Mouse (Mus musculus) heart, postnatal 14 days (tissue): ENCODE measurements around the gene 2310022A10Rik. TPM values are rescaled to one million over a fixed set of nuclear protein-coding genes. Genes with fewer than 3 reads are reported as not detected.

Experiments used
- DNase-seq, 2 experiments: peaks; one replicate each; pipeline ENCODE4 v3.0.0; 2021 to 2022
- intact Hi-C: fragments of 180-260 bp; cut with DNase I; formaldehyde crosslinking; loops from one replicate; pipeline ENCODE4 v1.15.1; 2025
- long read RNA-seq, 2 experiments: library from polyadenylated mRNA; stranded (forward); transcript quantifications; one replicate each; pipeline ENCODE4 v2.0.0; 2021
- total RNA-seq, 2 experiments: library from RNA; stranded (reverse); gene quantifications; 2 replicates each; pipeline ENCODE4 v1.2.3; 2021

Gene 2310022A10Rik
- 10 to 100 TPM; 53.0 to 62.2 TPM for total RNA-seq
- long read RNA-seq, experiment 1, transcript 2310022A10Rik-204 (9 exons, 1,871 nt) = major isoform, 63 of 141 reads
- long read RNA-seq, experiment 1, transcript 2310022A10Rik-201 (10 exons, 2,701 nt) = minor isoform, 15 of 141 reads
- long read RNA-seq, experiment 1, transcript 2310022A10Rik-205 (11 exons, 1,989 nt) = minor isoform, 30 of 141 reads
- long read RNA-seq, experiment 1, partial matches to known transcripts = 15 of 141 reads
- long read RNA-seq, experiment 1, other reads (novel, unspliced or antisense) = 18 of 141 reads
- long read RNA-seq, experiment 2, transcript 2310022A10Rik-205 (11 exons, 1,989 nt) = minor isoform, 25 of 99 reads
- long read RNA-seq, experiment 2, transcript 2310022A10Rik-201 (10 exons, 2,701 nt) = minor isoform, 11 of 99 reads
- long read RNA-seq, experiment 2, transcript 2310022A10Rik-204 (9 exons, 1,871 nt) = major isoform, 41 of 99 reads
- long read RNA-seq, experiment 2, partial matches to known transcripts = 10 of 99 reads
- long read RNA-seq, experiment 2, other reads (novel, unspliced or antisense) = 12 of 99 reads

DNA sequence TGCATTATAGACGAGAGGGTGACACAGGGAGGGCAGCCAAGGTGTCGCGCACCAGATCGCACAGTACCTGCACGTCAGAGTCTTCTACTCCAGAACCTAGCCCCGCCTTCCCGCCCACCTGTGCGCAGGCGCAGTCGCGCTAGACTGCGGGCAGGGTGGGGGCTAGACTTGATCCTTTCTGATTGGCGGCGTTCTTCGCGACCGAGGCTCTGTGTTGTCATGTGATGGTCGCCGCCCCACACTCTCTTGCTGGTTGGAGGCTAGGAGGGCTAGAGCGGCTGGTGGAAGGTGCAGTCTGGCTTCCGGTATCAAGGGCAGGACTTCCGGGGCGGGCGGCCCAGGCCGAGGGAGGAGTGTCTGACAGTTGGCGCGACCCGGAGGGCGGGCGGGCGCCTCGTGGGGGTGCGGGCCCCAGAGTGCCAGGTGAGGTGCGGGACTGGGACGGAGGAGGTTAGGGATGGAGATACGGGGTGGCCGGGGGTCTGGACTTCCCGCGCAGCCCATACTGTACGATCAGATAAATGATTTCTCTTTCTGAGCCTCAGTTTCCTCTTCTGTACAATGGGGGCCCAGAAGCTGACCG, at the start of gene 2310022A10Rik, which contains the start of gene Pld3:
Gene 2310022A10Rik (plus strand): TSS at position 303 of the 583 bp plus-strand sequence.
Gene Pld3 (minus strand): TSS at position 288 of the 583 bp plus-strand sequence.
- DNase-seq = peak; percentile 92 to 93
- intact Hi-C loops = no loop called here

- intact Hi-C loops = loop anchor here (5.0 kb wide), 2 partner anchors 60 to 170 kb away; partner anchors contain the start of genes Blvrb, Ltbp4 and Sptbn4
These were observed 46.2 kb upstream of the 2310022A10Rik start for GRCm38 (mm10) chr7:27506765-27507370.

DNA sequence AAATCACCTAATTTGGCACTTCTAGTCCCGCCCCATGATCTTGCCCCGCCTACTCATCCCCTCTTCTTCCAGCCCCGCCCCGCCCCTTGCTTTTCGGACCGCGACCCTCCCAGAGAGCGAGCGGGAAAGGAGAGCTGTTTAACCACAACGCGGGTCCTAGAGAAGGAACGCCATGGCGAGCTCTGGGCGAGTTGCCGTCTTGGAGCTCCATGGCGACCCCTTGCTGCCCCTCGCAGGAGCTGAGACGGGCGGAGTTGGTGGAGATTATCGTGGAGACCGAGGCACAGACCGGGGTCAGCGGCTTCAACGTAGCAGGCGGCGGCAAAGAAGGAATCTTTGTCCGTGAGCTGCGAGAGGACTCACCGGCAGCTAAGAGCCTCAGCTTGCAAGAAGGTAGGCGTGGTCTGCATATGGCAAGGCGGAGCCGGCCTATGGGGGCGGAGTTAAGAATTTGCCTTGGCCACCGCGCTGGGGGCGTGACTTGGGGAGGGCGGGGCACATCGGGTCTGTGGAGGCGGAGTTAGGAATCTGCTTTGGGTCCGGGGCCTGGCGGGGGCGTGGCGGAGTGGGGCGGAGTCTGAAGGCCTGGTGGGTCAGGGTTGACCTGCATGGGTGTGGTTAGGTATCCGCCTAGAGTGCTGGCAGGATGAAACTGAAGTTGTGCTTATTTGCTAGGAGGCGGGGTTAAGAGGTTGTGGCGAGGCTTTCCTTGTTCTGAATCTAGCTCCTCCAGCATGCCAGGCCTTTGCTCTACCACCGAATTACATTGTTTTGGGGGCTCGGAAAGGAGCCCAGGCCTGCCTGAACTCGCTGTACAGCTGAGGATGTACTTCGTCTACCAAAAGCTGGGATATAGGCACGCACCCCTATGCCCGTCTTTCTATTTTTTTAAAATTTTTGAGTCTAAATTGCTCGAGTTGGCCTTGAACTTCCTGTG, 45.1 kb upstream of the 2310022A10Rik start:
- DNase-seq = peak; percentile 96 to 98
- intact Hi-C loops = loop anchor here (5.0 kb wide), 2 partner anchors 61 to 171 kb away; partner anchors contain the start of genes Blvrb, Ltbp4 and Sptbn4

More at GRCm38 (mm10) chr7:27506765-27507370, 46.2 kb upstream of the 2310022A10Rik start:
- no peak for DNase-seq

- peak; percentile 60 to 71 for DNase-seq
- intact Hi-C loops = loop anchor here (5.0 kb wide), 2 partner anchors 61 to 171 kb away; partner anchors contain the start of genes Blvrb, Ltbp4 and Sptbn4
These were observed 44.4 kb upstream of the 2310022A10Rik start for GRCm38 (mm10) chr7:27508648-27509005.

- no peak for DNase-seq
- intact Hi-C loops = no loop called here
These were observed 42.2 kb upstream of the 2310022A10Rik start for GRCm38 (mm10) chr7:27510809-27511208.

DNA sequence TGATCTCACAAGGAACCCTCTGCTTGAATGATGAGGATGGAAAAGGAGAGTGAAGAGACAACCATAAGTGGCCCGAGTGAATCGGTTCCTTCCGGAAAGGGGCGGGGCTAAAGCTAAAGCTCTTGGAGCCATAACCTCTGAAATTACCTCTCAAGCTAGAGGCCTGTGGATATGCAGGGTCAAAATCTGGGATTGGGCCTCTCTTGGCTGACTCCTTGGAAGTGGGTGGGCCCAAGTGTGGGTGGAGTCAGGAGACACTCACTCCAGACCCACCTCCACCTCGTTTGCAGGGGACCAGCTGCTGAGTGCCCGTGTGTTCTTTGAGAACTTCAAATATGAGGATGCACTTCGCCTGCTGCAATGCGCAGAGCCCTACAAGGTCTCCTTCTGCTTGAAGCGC, 38.1 kb upstream of the 2310022A10Rik start:
- intact Hi-C loops = no loop called here
- DNase-seq = no peak

DNA sequence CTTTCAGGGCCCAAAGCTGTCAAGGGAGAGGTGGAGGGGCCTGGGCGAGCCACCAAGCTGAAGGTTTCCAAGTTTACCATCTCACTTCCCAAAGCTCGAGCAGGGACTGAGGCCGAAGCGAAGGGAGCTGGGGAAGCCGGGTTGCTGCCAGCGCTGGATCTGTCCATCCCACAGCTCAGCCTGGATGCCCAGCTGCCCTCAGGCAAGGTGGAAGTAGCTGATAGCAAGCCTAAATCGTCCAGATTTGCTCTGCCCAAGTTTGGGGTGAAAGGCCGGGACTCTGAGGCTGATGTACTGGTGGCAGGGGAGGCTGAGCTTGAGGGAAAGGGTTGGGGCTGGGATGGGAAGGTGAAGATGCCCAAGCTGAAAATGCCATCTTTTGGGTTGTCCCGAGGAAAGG, 34.7 kb upstream of the 2310022A10Rik start:
- DNase-seq = no peak
- intact Hi-C loops = no loop called here

DNA sequence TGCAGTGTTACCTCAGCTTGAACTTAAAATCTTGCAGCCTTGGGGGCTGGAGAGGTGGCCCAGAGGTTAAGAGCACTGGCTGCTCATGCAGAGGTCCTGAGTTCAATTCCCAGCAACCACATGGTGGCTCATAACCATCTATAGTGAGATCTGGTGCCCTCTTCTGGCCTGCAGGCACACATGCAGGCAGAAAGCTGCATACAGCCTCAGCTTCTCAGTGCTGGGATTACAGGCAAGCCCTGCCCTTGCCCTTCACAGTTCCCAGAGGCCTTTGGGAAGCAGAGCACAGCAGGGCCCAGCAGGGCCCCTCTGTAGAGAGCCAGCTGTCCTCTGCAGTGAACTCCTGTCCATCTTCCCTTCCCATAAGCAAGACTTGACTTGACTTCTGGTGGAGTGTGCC, 32.9 kb upstream of the 2310022A10Rik start:
- intact Hi-C loops = loop anchor here (10.0 kb wide), 1 partner anchor 45 kb away; the partner anchor contains the start of gene Sertad3
- no peak for DNase-seq

- intact Hi-C loops = loop anchor here (10.0 kb wide), 1 partner anchor 46 kb away; the partner anchor contains the start of gene Sertad3
- no peak for DNase-seq
These were observed 32.4 kb upstream of the 2310022A10Rik start for GRCm38 (mm10) chr7:27520599-27520998.

- intact Hi-C loops = loop anchor here (10.0 kb wide), 1 partner anchor 48 kb away; the partner anchor contains the start of gene Sertad3
- DNase-seq = no peak
These were observed 30.1 kb upstream of the 2310022A10Rik start, which contains the start of gene Hipk4 for GRCm38 (mm10) chr7:27522967-27523366. Hipk4 (plus strand) TSS chr7:27523267.

GRCm38 (mm10) chr7:27523805-27524204, 29.2 kb upstream of the 2310022A10Rik start:
- DNase-seq = no peak
- intact Hi-C loops = loop anchor here (10.0 kb wide), 1 partner anchor 49 kb away; the partner anchor contains the start of gene Sertad3

GRCm38 (mm10) chr7:27526039-27526827, 26.8 kb upstream of the 2310022A10Rik start:
- peak; percentile 86 to 89 for DNase-seq
- intact Hi-C loops = loop anchor here (2.0 to 10.0 kb wide), 4 partner anchors 51 to 189 kb away; partner anchors contain the start of genes Ltbp4 and Sertad3

- DNase-seq = no peak
- intact Hi-C loops = loop anchor here (5.0 to 10.0 kb wide), 3 partner anchors 54 to 122 kb away; partner anchors contain the start of gene Sertad3
These were observed 24.0 kb upstream of the 2310022A10Rik start for GRCm38 (mm10) chr7:27529070-27529469.

DNA sequence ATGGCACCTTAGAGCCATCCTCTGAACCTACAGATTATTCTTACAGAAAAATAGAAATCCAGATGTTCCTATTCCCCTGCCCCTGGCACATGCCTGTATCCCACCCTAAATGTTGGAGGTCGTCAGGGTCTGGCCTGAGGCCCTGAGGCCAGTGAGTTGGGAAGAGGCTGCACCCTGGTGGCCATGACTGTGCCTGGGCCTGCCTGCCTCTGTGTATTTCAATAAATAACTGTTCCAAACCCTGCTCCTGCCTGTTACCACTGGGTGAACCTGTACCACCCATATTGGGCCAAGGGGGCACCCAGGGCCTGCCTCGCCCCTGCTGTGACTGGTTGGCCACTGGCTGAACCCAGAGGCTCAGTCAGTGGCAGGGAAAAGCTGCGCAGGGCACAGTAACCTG, 22.1 kb upstream of the 2310022A10Rik start:
- DNase-seq = no peak
- intact Hi-C loops = no loop called here

GRCm38 (mm10) chr7:27531707-27532106, 21.3 kb upstream of the 2310022A10Rik start:
- no peak for DNase-seq
- intact Hi-C loops = no loop called here

DNA sequence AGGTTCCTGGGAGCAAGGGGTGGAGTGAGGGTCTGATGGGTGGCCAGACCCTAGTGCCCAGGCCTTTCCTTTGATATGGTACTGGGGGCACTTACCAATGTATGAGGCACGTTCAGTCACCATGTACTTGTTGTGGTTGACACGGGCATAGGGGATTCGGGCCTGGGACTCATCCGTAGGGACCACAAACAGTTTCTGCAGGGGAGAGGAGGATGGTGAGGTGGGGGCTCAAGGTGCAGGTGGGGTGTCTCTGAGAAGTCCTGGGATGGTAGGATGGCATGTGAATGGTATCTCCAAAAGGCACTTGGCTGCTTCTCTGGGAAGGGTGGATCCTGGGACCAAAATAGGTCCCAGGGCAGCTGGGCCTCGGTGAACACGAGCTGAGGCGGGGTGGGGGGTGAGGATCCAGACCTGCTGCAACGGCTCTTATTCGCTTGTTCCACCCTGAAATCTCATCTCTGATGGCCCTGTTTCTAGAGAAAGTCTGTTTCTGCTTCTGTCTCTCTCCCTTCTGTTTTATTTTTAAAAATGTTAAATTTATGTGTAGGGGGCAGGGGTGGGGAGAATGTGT, 20.5 kb upstream of the 2310022A10Rik start:
- no peak for DNase-seq
- intact Hi-C loops = no loop called here

GRCm38 (mm10) chr7:27535386-27535785, 17.6 kb upstream of the 2310022A10Rik start:
- DNase-seq = no peak
- intact Hi-C loops = no loop called here

DNA sequence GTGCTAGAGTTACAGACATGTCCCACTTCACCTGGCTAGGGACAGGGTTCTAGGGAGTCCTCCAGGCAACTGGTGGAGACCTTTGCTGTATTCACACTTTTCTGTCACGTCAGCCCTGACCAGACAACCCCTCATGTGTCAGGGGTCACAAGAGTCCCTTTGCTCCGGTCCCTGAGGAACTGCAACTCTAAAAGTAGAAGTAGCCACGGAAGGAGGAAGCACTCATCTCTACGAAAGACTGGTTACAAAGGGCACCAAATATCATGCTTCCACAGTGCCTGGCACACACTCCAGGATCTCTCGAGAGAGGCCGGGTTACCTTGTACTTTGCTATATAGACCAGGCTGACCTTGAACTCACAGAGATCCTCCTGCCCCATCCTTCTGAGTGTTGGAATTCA, 16.4 kb upstream of the 2310022A10Rik start:
- no peak for DNase-seq
- intact Hi-C loops = no loop called here
